Mouse (Mus musculus): Measurements from ENCODE around the gene Lhfpl3.

Gene Lhfpl3

GRCm38 (mm10) chr5:22928746-22929145 is 182.9 kb downstream of the Lhfpl3 start:
- peak; percentile 3 for DNase-seq

GRCm38 (mm10) chr5:22943306-22943705 is 197.4 kb downstream of the Lhfpl3 start:
- no peak for DNase-seq

- DNase-seq, result no peak
These were observed 217.4 kb downstream of the Lhfpl3 start for GRCm38 (mm10) chr5:22963300-22963699.

GRCm38 (mm10) chr5:22986771-22987170 is 240.9 kb downstream of the Lhfpl3 start:
- DNase-seq, result no peak

GRCm38 (mm10) chr5:22999811-23000210 is 254.0 kb downstream of the Lhfpl3 start:
- no peak for DNase-seq

- no peak for DNase-seq
These were observed 257.4 kb downstream of the Lhfpl3 start for GRCm38 (mm10) chr5:23003123-23003797.

GRCm38 (mm10) chr5:23006207-23006606 is 260.3 kb downstream of the Lhfpl3 start:
- DNase-seq, result no peak

- no peak for DNase-seq
These were observed 264.6 kb downstream of the Lhfpl3 start for GRCm38 (mm10) chr5:23010460-23010859.

GRCm38 (mm10) chr5:23013997-23014396 is 268.1 kb downstream of the Lhfpl3 start:
- DNase-seq, result no peak

GRCm38 (mm10) chr5:23015587-23016335 is 269.9 kb downstream of the Lhfpl3 start:
- no peak for DNase-seq

- DNase-seq, result no peak
These were observed 289.3 kb downstream of the Lhfpl3 start for GRCm38 (mm10) chr5:23034944-23035726.

- no peak for DNase-seq
These were observed 289.8 kb downstream of the Lhfpl3 start for GRCm38 (mm10) chr5:23035727-23036029.

- no peak for DNase-seq
These were observed 294.6 kb downstream of the Lhfpl3 start for GRCm38 (mm10) chr5:23040429-23040828.

GRCm38 (mm10) chr5:23042862-23043261 is 297.0 kb downstream of the Lhfpl3 start:
- no peak for DNase-seq

GRCm38 (mm10) chr5:23049083-23049663 is 303.3 kb downstream of the Lhfpl3 start:
- no peak for DNase-seq

GRCm38 (mm10) chr5:23051458-23051857 is 305.6 kb downstream of the Lhfpl3 start:
- no peak for DNase-seq

GRCm38 (mm10) chr5:23094894-23095293 is 349.0 kb downstream of the Lhfpl3 start:
- DNase-seq, result no peak

- no peak for DNase-seq
These were observed 360.7 kb downstream of the Lhfpl3 start for GRCm38 (mm10) chr5:23106536-23106935.

GRCm38 (mm10) chr5:23111307-23111706 is 365.4 kb downstream of the Lhfpl3 start:
- no peak for DNase-seq

- no peak for DNase-seq
These were observed 368.4 kb downstream of the Lhfpl3 start for GRCm38 (mm10) chr5:23114249-23114648.

- no peak for DNase-seq
These were observed 381.0 kb downstream of the Lhfpl3 start for GRCm38 (mm10) chr5:23126851-23127250.

GRCm38 (mm10) chr5:23140183-23140921 is 394.5 kb downstream of the Lhfpl3 start:
- no peak for DNase-seq

- DNase-seq, result no peak
These were observed 407.4 kb downstream of the Lhfpl3 start for GRCm38 (mm10) chr5:23153210-23153609.

Measured in kidney, adult 11 months (tissue).